Mouse (Mus musculus) thymus, adult 2 months (tissue): Measurements from ENCODE around the gene Syngr3.

Experiments used
- CTCF ChIP-seq: fragments of 200-500 bp; IDR thresholded peaks from 2 replicates; pipeline ENCODE4 v1.5.1; 2012; ENCODE audit warnings: mild to moderate bottlenecking, control low read depth, low read length, moderate library complexity, borderline replicate concordance; ENCODE audit not compliant: control insufficient read depth, poor library complexity, insufficient read depth; ENCODE audit errors: extremely low read depth
- POLR2A ChIP-seq: fragments of 200-500 bp; IDR thresholded peaks from 2 replicates; pipeline ENCODE4 v1.6.1; 2012; ENCODE audit warnings: mild to moderate bottlenecking, low read length, control low read depth, moderate library complexity; ENCODE audit not compliant: control insufficient read depth, poor library complexity, insufficient read depth; ENCODE audit errors: extremely low read depth

- TF ChIP-seq CTCF = no peak
- no peak for TF ChIP-seq POLR2A
These were observed 44.7 kb downstream of the Syngr3 start for GRCm38 (mm10) chr17:24644875-24645721.
